Mouse (Mus musculus): ENCODE measurements at regions not wholly inside any gene's neighbourhood (a gene's known extent, or its start where the extent isn't known, plus 50 kb on each side); places are given as distances from the start of the nearest gene placed in this dataset.

- in situ Hi-C loops (cut with MboI; ENCODE audit: low pct_unique_long_range_greater_than_20kb): no loop called here
- TF ChIP-seq CTCF (IDR thresholded peaks at IDR 0.05): no peak
- ChIA-PET POLR2A (no interaction called here), CTCF (no interaction called here)
- no peak for ATAC-seq
- no peak for DNase-seq (ENCODE audit: low read depth, low spot score)
- H3K27me3 ChIP-seq: no peaks in the 10 kb centered on the region
Measured at GRCm38 (mm10) chr10:101486504-101486903, 194.8 kb upstream of the Mgat4c start.

GRCm38 (mm10) chr10:101490418-101491055 is 190.8 kb upstream of the Mgat4c start:
- TF ChIP-seq CTCF (IDR thresholded peaks at IDR 0.05): no peak
- H3K27me3 ChIP-seq: no peaks in the 10 kb centered on the region
- DNase-seq (ENCODE audit: low read depth, low spot score): no peak
- in situ Hi-C loops (cut with MboI; ENCODE audit: low pct_unique_long_range_greater_than_20kb): no loop called here
- POLR2A ChIA-PET: no interaction called here
- no peak for ATAC-seq
- CTCF ChIA-PET: no interaction called here

GRCm38 (mm10) chr10:101515087-101515486 is 166.2 kb upstream of the Mgat4c start:
- no peak for ATAC-seq
- POLR2A ChIA-PET: no interaction called here

GRCm38 (mm10) chr10:101516930-101517329 is 164.4 kb upstream of the Mgat4c start:
- in situ Hi-C loops (cut with MboI; ENCODE audit: low pct_unique_long_range_greater_than_20kb): no loop called here
- ATAC-seq: no peak

More at GRCm38 (mm10) chr10:101515087-101515486, 166.2 kb upstream of the Mgat4c start:
- no peak for DNase-seq (ENCODE audit: low read depth, low spot score)
- no peaks in the 10 kb centered on the region for H3K27me3 ChIP-seq
- in situ Hi-C loops (cut with MboI; ENCODE audit: low pct_unique_long_range_greater_than_20kb): no loop called here
- CTCF ChIA-PET: no interaction called here
- TF ChIP-seq CTCF (IDR thresholded peaks at IDR 0.05): no peak

GRCm38 (mm10) chr10:101532325-101532724 is 149.0 kb upstream of the Mgat4c start:
- no peak for TF ChIP-seq CTCF (IDR thresholded peaks at IDR 0.05)
- DNase-seq (ENCODE audit: low read depth, low spot score) (no peak), ATAC-seq (no peak)
- CTCF ChIA-PET: no interaction called here
- POLR2A ChIA-PET: no interaction called here
- no peaks in the 10 kb centered on the region for H3K27me3 ChIP-seq
- in situ Hi-C loops (cut with MboI; ENCODE audit: low pct_unique_long_range_greater_than_20kb): no loop called here

More at GRCm38 (mm10) chr10:101516930-101517329, 164.4 kb upstream of the Mgat4c start:
- no peaks in the 10 kb centered on the region for H3K27me3 ChIP-seq
- POLR2A ChIA-PET: no interaction called here
- no peak for TF ChIP-seq CTCF (IDR thresholded peaks at IDR 0.05)
- CTCF ChIA-PET: interaction anchor here (0.7 kb wide), 1 partner anchor 132 kb away, joined by 3 read pairs; no protein-coding TSS in a partner anchor
- no peak for DNase-seq (ENCODE audit: low read depth, low spot score)

GRCm38 (mm10) chr10:101544203-101544602 is 137.1 kb upstream of the Mgat4c start:
- CTCF ChIA-PET: no interaction called here
- DNase-seq (ENCODE audit: low read depth, low spot score) (no peak), ATAC-seq (no peak)
- TF ChIP-seq CTCF (IDR thresholded peaks at IDR 0.05): no peak
- POLR2A ChIA-PET: no interaction called here
- H3K27me3 ChIP-seq: no peaks in the 10 kb centered on the region
- in situ Hi-C loops (cut with MboI; ENCODE audit: low pct_unique_long_range_greater_than_20kb): no loop called here

GRCm38 (mm10) chr10:101550645-101551044 is 130.6 kb upstream of the Mgat4c start:
- ATAC-seq: no peak
- CTCF ChIA-PET: no interaction called here
- in situ Hi-C loops (cut with MboI; ENCODE audit: low pct_unique_long_range_greater_than_20kb): no loop called here
- POLR2A ChIA-PET: no interaction called here
- no peak for TF ChIP-seq CTCF (IDR thresholded peaks at IDR 0.05)
- no peak for DNase-seq (ENCODE audit: low read depth, low spot score)
- no peaks in the 10 kb centered on the region for H3K27me3 ChIP-seq

All from Patski (cell line).